Mouse (Mus musculus): ENCODE measurements around the gene Vtcn1.

The Vtcn1 gene

GRCm38 (mm10) chr3:100856050-100856815 is 31.0 kb downstream of the Vtcn1 start:
- DNase-seq (ENCODE audit: extremely low spot score, low spot score) = no peak

DNA sequence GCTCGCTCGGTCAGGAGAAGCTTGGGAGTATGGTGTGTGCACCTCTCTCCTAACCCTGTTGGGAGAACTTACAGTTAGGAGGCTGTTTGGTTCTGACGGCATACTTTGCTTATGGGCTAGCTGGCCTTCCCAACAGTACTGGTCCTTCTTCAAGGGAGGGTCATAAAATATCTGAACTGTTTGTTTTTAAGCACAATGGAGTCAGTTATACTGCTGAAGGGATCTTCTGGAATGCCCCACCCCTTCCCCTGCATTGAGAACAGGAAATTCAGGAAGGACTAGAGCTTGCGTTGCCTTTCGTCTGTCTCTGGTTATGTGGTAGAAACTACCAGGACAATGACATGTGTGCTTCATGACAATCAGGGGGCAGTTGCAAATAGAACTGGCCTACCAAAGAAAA is 31.9 kb downstream of the Vtcn1 start:
- DNase-seq (ENCODE audit: extremely low spot score, low spot score) = no peak

DNA sequence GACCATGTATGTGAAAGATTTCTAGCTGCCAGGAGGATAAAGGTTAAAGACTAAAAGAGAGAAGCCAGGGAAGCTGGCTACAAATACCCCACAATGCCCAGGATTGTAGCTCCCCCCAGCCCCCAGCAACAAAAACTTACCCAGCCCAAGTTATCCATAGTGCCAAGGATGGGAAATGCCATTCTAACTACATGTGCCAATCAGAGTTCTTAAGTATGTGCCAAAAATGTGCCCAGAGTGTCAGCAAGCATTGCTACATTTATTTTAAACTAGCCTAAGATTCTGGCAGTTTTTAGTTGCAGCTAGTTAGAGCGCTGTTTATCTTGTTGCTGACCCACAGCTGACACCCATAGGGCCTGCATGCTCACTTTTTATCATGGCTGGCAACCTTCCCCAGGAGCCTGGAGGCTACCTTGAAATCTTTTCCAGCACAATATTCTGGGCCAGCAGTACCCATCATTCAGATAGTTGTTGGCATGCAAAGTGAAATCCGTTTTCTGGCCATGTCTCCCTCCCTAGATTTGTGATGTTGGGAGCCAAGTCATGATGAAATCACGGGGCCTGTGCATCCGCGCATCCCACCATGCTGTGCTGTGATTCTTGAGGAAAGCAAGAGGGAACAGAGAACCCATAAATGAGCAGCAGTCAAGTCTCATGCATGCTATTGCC is 33.2 kb downstream of the Vtcn1 start:
- no peak for DNase-seq (ENCODE audit: extremely low spot score, low spot score)

DNA sequence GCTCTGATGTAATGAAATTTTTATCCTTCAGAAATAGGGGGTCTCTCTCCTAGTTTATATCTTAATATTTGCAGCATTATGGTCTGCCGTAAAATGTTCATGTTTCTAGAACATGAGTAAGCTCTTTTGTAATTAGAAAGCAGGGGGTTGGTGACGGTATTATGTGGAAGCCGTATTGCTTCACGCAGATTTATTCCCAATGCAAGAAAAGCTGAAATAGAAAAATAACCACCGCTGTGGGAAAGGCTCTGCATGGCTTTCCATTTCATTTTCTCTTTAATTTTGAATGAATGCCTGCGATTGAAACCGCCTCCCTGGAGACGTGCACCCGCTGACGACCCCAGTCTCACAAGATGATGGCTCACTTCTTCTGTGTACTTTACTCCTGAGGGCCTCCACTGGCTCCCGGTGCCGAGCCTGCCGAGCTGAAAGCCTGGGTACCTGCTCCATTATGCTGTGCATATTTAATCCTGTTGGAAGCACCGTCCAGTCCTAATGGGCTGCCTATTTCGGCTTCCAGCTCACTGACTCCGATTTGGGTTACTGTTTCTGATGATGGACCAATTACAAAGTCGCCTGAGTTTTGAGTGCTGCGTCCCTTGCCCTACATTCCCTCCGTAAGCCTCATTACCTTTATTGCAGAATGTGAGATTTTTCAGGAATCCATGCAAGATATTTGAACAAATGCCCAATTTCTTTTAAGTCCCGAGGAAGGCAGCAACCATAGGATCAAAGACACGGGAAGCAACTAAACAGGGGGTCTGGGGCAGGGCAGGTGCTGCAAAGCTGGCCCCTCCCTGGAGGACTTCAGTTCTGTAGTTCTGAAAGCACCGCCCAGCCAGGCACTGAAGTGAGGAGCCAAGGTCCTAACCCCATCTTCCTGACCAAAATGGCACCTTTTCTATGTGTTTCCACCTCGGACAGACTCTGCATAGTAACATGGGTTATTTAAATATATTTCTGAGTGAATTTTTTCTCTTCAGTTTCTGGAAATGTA is 36.3 kb downstream of the Vtcn1 start:
- DNase-seq (ENCODE audit: extremely low spot score, low spot score) = no peak

- no peak for DNase-seq (ENCODE audit: extremely low spot score, low spot score)
These were observed 41.7 kb downstream of the Vtcn1 start for GRCm38 (mm10) chr3:100866946-100867345.

GRCm38 (mm10) chr3:100877057-100877456 is 51.8 kb downstream of the Vtcn1 start:
- no peak for DNase-seq (ENCODE audit: extremely low spot score, low spot score)

DNA sequence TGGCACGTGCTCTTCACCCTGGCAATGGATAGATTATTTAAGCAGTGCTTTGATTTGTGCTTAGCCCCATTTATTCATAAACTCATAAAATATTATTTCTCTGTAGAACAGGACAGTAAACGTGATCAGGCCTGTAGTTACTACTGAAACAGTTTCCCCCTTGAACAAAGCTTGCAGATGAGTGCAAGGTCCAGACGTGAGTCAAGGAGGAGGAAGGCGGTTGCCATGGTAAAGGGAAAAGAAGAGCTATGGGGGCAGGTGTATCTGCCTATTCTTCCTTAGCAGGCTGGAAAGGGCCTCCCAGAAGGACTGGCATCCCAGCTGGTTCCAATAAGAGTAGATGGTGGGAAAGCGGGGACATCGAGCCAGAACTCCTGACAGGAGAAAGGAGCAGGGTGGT is 56.1 kb downstream of the Vtcn1 start:
- no peak for DNase-seq (ENCODE audit: extremely low spot score, low spot score)

DNA sequence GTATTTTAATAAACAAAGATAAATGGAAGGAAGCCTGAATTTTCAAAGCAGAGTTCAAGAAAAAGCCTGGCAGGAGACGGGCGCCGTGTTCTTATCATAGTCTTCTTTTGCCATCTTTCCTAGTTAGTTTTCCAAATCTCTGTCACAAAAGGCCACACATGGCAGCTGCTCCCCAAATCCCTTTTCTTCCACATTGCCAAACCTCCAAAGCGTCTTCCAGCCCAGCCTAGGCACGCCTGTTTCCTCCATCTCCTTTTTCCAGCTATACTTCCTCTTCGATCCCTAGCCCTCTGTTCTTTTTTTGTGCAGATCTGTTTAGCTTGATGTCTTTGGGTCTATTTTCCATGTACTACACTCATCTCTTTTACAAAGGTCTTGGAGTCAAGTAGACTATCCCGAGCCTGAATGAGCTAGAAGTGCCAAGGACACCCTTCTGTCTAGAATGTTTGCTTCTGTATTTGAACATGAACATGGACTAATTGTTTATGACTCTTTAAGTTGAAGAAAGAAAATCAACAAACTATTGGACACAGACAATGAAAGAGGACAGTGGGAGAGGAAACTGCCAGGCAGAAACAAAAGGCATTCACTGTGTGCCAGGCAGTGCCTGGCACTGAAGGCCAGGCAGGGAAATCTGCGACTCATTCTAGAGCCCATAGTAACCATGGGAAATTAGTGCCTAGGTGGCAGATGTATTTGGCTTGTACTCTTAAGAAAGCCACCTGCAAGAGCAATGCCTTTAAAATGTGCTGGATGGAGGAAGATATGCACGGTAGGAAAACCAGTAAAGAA is 56.8 kb downstream of the Vtcn1 start:
- DNase-seq (ENCODE audit: extremely low spot score, low spot score) = no peak

GRCm38 (mm10) chr3:100889234-100889633 is 64.0 kb downstream of the Vtcn1 start:
- no peak for DNase-seq (ENCODE audit: extremely low spot score, low spot score)

DNA sequence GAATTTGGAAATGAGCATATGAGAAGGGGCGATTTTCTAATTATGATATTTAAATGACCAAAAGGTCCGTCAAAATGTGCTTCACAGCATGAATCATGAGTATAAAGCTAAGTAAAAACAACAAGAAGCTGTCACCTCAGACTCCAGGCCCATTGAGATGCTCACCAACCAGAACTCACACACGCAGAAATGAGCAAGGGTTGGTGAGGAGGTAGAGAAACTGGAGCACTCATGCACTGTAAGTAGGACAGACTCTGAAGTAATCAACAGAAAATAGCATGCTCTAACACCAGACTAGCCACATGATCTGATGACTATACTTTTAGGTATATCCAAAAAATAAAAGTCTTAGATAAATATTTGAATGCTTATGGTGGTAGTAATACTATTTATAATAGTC is 65.1 kb downstream of the Vtcn1 start:
- no peak for DNase-seq (ENCODE audit: extremely low spot score, low spot score)

DNA sequence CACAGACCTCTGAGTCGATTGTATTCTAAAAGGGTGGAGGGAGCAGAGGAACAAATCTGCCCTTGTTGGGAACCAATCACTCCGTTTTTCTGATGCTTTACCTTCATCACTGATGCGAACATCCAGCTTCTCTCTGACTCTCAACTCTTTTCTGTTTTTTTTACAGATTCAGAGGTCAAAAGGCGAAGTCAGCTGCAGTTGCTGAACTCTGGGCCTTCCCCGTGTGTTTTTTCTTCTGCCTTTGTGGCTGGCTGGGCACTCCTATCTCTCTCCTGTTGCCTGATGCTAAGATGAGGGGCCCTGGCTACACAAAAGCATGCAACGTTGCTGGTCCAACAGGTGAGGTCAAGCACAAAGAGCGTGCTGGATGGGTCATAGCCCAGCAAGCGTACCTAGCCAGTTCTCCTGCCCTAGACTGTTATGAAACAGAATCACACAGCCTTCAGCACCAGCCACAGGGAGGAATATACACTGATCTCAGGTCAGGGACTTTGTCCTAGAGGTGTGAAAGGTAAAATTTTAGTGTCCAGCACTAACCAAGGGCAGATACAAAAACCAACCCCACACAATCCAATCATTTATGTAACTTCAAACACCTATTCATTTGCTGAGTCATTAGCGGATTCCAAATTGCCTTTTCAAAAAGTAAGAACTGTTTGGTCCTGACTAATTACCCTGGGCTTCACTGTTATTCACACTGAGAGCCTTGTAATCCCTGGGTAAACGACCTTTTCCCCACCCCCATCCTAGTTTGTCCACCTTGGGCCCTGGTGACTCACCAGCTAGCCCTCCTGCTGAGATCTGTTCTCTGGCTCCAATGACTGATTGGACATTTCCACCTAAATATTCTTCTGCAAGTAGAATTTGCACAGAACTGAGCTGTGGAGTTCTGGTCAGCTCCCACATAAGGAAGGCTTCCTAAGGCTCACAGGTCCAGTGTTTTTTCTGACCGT is 67.4 kb downstream of the Vtcn1 start:
- no peak for DNase-seq (ENCODE audit: extremely low spot score, low spot score)

GRCm38 (mm10) chr3:100895500-100895899 is 70.2 kb downstream of the Vtcn1 start:
- no peak for DNase-seq (ENCODE audit: extremely low spot score, low spot score)

GRCm38 (mm10) chr3:100906128-100906527 is 80.9 kb downstream of the Vtcn1 start:
- no peak for DNase-seq (ENCODE audit: extremely low spot score, low spot score)

DNA sequence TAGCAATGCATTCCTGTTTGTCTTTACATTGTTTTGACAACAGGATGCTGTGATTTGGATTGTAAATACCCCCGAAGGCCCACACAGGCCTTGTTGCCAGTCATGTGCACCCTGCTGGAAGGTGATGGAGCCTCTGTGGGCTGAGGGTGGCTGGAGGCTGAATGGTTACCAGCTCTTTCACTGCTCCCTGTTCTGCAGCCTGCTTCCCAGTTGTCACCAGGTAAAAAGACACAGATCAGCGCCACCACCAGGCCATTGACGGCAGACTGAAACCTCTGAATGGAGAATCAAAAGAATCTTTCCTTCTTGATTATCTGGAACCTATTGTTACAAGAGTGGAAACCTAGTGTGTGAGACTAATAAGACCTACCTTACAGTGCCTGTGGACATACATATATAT is 81.7 kb downstream of the Vtcn1 start:
- no peak for DNase-seq (ENCODE audit: extremely low spot score, low spot score)

DNA sequence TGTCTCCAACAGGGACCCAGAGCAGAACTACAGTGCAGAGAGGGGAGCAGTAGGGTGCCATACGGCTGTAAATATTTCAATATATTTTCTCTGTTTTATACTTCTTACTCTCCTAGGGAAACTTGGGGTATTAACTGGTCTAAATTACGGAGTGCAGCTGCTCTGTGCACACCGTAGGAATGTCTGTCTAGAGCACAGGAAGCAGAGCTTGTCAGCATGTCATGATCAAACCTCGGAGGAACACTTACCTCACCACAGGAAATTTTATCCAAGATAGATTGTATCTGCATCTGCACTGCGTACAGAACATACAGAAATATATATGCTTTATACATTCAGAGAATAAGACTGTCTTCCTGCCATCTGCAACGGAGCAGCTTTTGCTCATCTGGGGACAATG is 83.3 kb downstream of the Vtcn1 start:
- no peak for DNase-seq (ENCODE audit: extremely low spot score, low spot score)

- no peak for DNase-seq (ENCODE audit: extremely low spot score, low spot score)
These were observed 85.4 kb downstream of the Vtcn1 start for GRCm38 (mm10) chr3:100910621-100911020.

DNA sequence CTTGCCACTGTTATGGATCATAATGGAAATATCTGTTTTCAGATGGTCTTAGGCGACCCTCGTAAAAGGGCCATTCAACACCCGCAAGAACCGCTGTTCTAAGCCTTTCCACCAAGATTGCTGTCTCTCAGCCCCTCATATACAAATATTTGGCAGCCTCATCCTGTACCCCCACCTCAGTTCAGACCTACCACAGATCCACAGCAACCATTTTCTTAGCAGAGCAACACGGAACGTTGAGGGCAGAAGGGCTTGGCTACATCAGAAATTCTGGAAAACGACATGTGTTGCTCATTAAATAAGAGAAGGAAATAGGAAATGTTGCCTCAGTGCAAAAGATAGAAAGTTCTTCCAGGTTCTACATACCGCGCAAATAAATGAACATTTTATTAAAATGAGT is 85.8 kb downstream of the Vtcn1 start:
- DNase-seq (ENCODE audit: extremely low spot score, low spot score) = no peak

DNA sequence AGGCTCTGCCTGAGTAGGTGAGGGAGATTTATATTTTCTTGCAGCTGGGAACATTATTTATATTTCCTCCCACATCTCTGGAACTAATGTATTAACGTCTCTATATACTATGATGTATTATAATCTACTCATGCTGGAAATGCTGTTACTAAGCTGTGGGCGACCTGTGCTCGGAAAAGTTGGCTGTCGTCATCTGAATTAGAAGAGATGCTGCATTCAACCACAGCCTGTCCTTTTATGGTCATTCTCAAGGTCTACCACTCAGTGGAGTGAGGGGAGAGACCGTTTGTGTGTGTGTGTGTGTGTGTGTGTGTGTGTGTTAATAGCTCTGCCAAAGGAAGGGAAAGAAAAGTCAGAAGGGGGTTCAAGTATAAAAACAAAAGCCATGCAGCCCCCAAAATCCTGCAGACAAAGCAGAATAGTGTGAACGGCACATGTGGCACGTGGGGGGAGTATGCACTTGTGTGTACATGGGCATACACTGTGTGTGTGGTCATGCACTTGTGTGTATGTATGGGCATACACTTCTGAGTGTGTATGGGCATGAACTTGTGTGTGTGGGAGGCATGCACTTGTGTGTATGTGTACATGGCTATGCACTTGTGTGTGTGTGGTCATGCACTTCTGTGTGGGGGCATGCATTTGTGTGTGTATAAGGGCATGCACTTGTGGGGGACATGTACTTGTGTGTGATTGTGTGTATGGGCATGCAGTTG is 86.4 kb downstream of the Vtcn1 start:
- no peak for DNase-seq (ENCODE audit: extremely low spot score, low spot score)

DNA sequence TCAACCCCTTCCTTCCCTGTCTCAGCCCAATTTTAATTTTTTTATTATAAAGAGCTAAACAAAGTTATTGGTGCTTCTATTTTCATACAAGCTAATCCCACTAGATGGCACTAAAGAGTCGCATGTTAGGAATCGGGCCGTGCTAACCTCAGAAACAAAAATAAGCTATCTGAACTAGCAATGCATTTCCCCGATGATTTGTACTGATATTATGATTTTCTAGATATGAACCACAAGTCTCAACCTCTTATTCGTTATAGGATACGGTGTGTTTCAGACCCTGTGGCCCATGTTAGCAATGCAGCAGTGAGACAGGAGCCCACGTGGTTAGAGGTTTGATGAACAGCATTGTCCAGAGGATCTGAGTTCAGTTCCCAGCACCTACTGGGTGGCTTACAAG is 91.6 kb downstream of the Vtcn1 start:
- DNase-seq (ENCODE audit: extremely low spot score, low spot score) = no peak
